Mouse (Mus musculus): ENCODE measurements around the gene Endou. TPM values are rescaled to one million over a fixed set of nuclear protein-coding genes. Genes with fewer than 3 reads are reported as not detected.
A peak's percentile ranks its signal among the peaks of the same experiment; 100 is the strongest.

Endou gene
- polyA plus RNA-seq, 1 experiment from 2014 or later, result 0.11 TPM

DNA sequence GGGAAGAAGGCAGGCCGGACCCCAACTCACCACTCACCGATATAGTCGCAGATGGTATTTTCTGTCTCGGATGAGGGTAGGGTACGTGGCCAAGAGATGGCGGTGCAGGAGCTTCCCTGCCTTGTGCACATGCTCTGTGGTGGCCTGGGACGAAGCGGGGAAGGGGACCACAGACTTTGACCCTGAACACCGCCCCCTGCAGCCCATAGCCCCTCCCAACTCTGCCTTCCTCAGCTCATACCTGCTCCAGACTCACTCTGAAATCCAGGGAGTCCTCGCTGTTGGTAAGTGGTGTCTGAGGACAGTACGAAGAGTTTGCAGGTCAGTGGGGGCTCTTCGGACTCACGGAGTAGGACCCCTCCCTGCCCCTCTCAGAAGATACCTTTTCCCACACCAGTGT, 30.3 kb upstream of the Endou start:
- no peaks in the 10 kb centered on the region for H3K36me3 ChIP-seq (ENCODE audit: control insufficient read depth, insufficient read depth, low read length)
- ATAC-seq, result no peak
- WGBS, result 32% methylated on average over 13 of the region's 13 CpGs
- no peak for DNase-seq (ENCODE audit: low spot score)
- peaks cover 8% of the 10 kb centered on the region for H3K4me1 ChIP-seq (ENCODE audit: control insufficient read depth, insufficient read depth, low read length)
- peaks cover 2% of the 10 kb centered on the region for H3K27me3 ChIP-seq (replicated peaks; ENCODE audit: control insufficient read depth, insufficient read depth, low read length)
- no peak overlapping the region for H3K27ac ChIP-seq (ENCODE audit: low read depth, low read length)
- no peak overlapping the region for H3K9ac ChIP-seq (ENCODE audit: low read length)
- no peaks in the 10 kb centered on the region for H3K9me3 ChIP-seq (replicated peaks; ENCODE audit: control insufficient read depth, low read length)
- no peak overlapping the region for H3K4me2 ChIP-seq (ENCODE audit: low read length)
- H3K4me3 ChIP-seq (ENCODE audit: low read depth, low read length), result no peak overlapping the region

DNA sequence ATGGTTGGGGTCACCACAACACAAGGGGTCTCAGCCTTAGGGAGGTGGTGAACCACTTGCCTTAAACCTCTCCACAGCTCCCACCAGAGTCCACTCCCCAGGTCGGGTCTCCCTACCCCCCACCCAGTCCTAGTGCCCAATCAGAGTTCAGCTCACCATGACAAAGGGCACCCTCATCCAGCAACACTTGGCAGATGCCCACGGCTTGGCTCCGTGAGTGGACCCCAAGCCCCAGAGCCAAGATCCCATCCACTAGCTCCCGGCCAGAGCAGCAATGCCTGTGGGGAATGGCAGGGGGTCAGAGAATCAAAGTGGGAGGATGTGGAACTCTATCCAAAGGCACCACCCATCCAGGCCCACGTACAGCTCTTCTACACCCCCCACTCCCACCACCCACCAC, 29.8 kb upstream of the Endou start:
- DNase-seq (ENCODE audit: low spot score) (no peak), ATAC-seq (no peak)
- H3K27me3 ChIP-seq (replicated peaks; ENCODE audit: control insufficient read depth, insufficient read depth, low read length), result no peaks in the 10 kb centered on the region
- H3K9me3 ChIP-seq (replicated peaks; ENCODE audit: control insufficient read depth, low read length), result no peaks in the 10 kb centered on the region
- H3K4me3 ChIP-seq (ENCODE audit: low read depth, low read length), result no peak overlapping the region
- no peak overlapping the region for H3K27ac ChIP-seq (ENCODE audit: low read depth, low read length)
- peaks cover 3% of the 10 kb centered on the region for H3K4me1 ChIP-seq (ENCODE audit: control insufficient read depth, insufficient read depth, low read length)
- H3K9ac ChIP-seq (ENCODE audit: low read length), result no peak overlapping the region
- 73% methylated on average over 5 of the region's 5 CpGs for WGBS
- H3K36me3 ChIP-seq (ENCODE audit: control insufficient read depth, insufficient read depth, low read length), result no peaks in the 10 kb centered on the region
- H3K4me2 ChIP-seq (ENCODE audit: low read length), result no peak overlapping the region

DNA sequence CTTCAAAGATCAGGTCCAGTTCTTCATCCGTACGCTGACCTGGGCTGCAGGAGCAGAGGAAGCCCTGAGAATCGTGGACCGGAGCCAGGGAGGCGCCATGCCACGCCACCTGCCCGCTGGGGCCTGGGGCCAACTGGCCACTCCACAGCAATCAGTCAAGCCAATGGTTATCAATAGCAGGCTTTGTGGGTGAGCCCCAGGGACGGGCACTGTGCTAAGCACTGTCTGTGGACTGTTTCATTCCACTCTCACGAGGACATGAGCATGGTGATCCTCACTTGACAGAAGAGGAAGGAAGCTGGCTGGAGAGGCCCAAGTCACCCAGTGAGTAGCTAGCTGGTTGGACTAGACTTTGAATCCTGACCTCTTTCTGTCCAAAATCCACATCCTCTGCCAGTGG, 28.9 kb upstream of the Endou start:
- H3K27me3 ChIP-seq (replicated peaks; ENCODE audit: control insufficient read depth, insufficient read depth, low read length), result no peaks in the 10 kb centered on the region
- WGBS, result 91% methylated on average over 9 of the region's 9 CpGs
- no peak overlapping the region for H3K4me2 ChIP-seq (ENCODE audit: low read length)
- no peak overlapping the region for H3K27ac ChIP-seq (ENCODE audit: low read depth, low read length)
- DNase-seq (ENCODE audit: low spot score), result no peak
- no peaks in the 10 kb centered on the region for H3K4me1 ChIP-seq (ENCODE audit: control insufficient read depth, insufficient read depth, low read length)
- H3K9ac ChIP-seq (ENCODE audit: low read length), result no peak overlapping the region
- no peaks in the 10 kb centered on the region for H3K9me3 ChIP-seq (replicated peaks; ENCODE audit: control insufficient read depth, low read length)
- H3K4me3 ChIP-seq (ENCODE audit: low read depth, low read length), result no peak overlapping the region
- no peak for ATAC-seq
- no peaks in the 10 kb centered on the region for H3K36me3 ChIP-seq (ENCODE audit: control insufficient read depth, insufficient read depth, low read length)

- no peak for ATAC-seq
- no peaks in the 10 kb centered on the region for H3K9me3 ChIP-seq (replicated peaks; ENCODE audit: control insufficient read depth, low read length)
- H3K4me1 ChIP-seq (ENCODE audit: control insufficient read depth, insufficient read depth, low read length), result peaks cover 5% of the 10 kb centered on the region
- no peaks in the 10 kb centered on the region for H3K27me3 ChIP-seq (replicated peaks; ENCODE audit: control insufficient read depth, insufficient read depth, low read length)
- no peak overlapping the region for H3K4me2 ChIP-seq (ENCODE audit: low read length)
- no peak overlapping the region for H3K27ac ChIP-seq (ENCODE audit: low read depth, low read length)
- H3K9ac ChIP-seq (ENCODE audit: low read length), result no peak overlapping the region
- no peak overlapping the region for H3K4me3 ChIP-seq (ENCODE audit: low read depth, low read length)
- WGBS, result 56% methylated on average over 8 of the region's 8 CpGs
- no peak for DNase-seq (ENCODE audit: low spot score)
- no peaks in the 10 kb centered on the region for H3K36me3 ChIP-seq (ENCODE audit: control insufficient read depth, insufficient read depth, low read length)
Measured at GRCm38 (mm10) chr15:97755361-97755760, 24.2 kb upstream of the Endou start.

- Histone ChIP-seq H3K4me3 (ENCODE audit: low read depth, low read length) (no peak overlapping the region), H3K4me2 (ENCODE audit: low read length) (no peak overlapping the region), H3K27me3 (replicated peaks; ENCODE audit: control insufficient read depth, insufficient read depth, low read length) (no peaks in the 10 kb centered on the region), H3K36me3 (ENCODE audit: control insufficient read depth, insufficient read depth, low read length) (no peaks in the 10 kb centered on the region), H3K4me1 (ENCODE audit: control insufficient read depth, insufficient read depth, low read length) (peaks cover 8% of the 10 kb centered on the region), H3K9me3 (replicated peaks; ENCODE audit: control insufficient read depth, low read length) (no peaks in the 10 kb centered on the region), H3K27ac (ENCODE audit: low read depth, low read length) (no peak overlapping the region), H3K9ac (ENCODE audit: low read length) (no peak overlapping the region)
- 52% methylated on average over 6 of the region's 6 CpGs for WGBS
- DNase-seq (ENCODE audit: low spot score) (no peak), ATAC-seq (no peak)
Measured at GRCm38 (mm10) chr15:97754476-97754875, 23.3 kb upstream of the Endou start.

DNA sequence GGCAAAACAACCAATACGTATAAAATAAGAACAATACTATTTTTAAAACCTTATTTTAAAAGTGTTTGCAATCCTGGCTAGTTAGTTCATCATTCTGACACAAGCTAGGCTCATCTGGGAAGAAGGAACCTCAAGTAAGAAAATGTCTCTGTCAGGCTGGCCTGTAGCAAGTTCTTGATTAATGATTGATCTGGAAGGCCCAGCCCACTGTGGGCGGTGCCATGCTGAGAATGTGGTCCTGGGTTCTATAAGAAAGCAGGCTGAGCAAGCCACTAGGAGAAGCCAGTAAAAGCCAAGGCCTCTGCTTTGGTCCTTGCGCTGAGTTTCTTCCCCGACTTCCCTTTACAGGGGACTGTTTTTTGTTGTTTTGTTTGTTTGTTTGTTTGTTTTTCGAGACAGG, 21.4 kb upstream of the Endou start:
- H3K4me3 ChIP-seq (ENCODE audit: low read depth, low read length), result no peak overlapping the region
- WGBS, result 91% methylated on average over 5 of the region's 5 CpGs
- DNase-seq (ENCODE audit: low spot score), result no peak
- no peaks in the 10 kb centered on the region for H3K27me3 ChIP-seq (replicated peaks; ENCODE audit: control insufficient read depth, insufficient read depth, low read length)
- no peaks in the 10 kb centered on the region for H3K36me3 ChIP-seq (ENCODE audit: control insufficient read depth, insufficient read depth, low read length)
- ATAC-seq, result no peak
- peaks cover 8% of the 10 kb centered on the region for H3K4me1 ChIP-seq (ENCODE audit: control insufficient read depth, insufficient read depth, low read length)
- H3K27ac ChIP-seq (ENCODE audit: low read depth, low read length), result no peak overlapping the region
- no peak overlapping the region for H3K9ac ChIP-seq (ENCODE audit: low read length)
- H3K9me3 ChIP-seq (replicated peaks; ENCODE audit: control insufficient read depth, low read length), result no peaks in the 10 kb centered on the region
- no peak overlapping the region for H3K4me2 ChIP-seq (ENCODE audit: low read length)

DNA sequence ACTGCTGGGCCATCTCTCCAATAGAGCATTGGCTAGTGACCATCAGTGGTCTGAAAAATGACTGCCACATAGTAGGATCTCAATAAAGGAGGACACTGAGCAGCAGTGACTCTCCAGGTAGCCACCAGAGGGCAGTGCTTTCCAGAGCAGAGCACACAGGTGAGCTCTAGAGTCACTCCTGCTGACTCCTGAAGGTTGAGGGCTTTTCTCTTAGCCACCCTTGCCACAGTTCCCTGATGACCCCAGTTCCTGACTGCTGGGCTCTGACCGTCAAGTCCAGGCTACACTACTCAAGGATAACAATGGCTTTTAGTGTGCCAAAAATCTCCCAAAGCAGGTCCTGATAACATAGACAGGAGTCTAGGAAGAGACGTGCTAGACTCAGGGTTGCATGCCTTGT, 20.5 kb upstream of the Endou start:
- H3K27me3 ChIP-seq (replicated peaks; ENCODE audit: control insufficient read depth, insufficient read depth, low read length), result no peaks in the 10 kb centered on the region

DNA sequence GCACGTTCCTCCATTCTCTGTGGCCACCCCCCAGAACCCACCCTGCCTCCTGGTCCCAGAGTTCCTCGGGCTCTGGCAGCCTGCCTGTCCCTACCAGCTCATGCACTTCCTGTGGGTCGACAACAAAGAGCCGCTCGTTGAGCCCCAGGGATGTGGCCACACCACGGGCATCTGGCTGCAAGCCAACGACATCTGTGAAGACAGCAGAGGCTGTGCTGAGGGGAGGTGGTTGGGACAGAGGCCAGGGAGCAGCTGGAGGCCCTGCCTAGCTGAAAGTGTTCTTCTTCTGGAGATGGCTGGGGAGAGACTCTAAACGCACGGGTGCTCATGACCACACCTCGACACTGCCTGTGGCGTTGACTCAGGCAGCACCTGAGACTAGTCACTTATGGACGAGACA, 19.6 kb upstream of the Endou start:
- Histone ChIP-seq H3K4me1 (ENCODE audit: control insufficient read depth, insufficient read depth, low read length) (peaks cover 8% of the 10 kb centered on the region), H3K27me3 (replicated peaks; ENCODE audit: control insufficient read depth, insufficient read depth, low read length) (no peaks in the 10 kb centered on the region), H3K4me2 (ENCODE audit: low read length) (no peak overlapping the region), H3K27ac (ENCODE audit: low read depth, low read length) (peak overlapping the region; percentile 58), H3K36me3 (ENCODE audit: control insufficient read depth, insufficient read depth, low read length) (no peaks in the 10 kb centered on the region), H3K4me3 (ENCODE audit: low read depth, low read length) (no peak overlapping the region), H3K9me3 (replicated peaks; ENCODE audit: control insufficient read depth, low read length) (no peaks in the 10 kb centered on the region), H3K9ac (ENCODE audit: low read length) (no peak overlapping the region)
- ATAC-seq (peak; percentile 93), DNase-seq (ENCODE audit: low spot score) (peak; percentile 89)
- 13% methylated on average over 12 of the region's 12 CpGs for WGBS

More for the DNA sequence above, 20.5 kb upstream of the Endou start:
- no peaks in the 10 kb centered on the region for H3K9me3 ChIP-seq (replicated peaks; ENCODE audit: control insufficient read depth, low read length)
- DNase-seq (ENCODE audit: low spot score) (no peak), ATAC-seq (no peak)
- WGBS, result 88% methylated on average over 2 of the region's 2 CpGs
- no peak overlapping the region for H3K9ac ChIP-seq (ENCODE audit: low read length)
- H3K4me2 ChIP-seq (ENCODE audit: low read length), result no peak overlapping the region
- no peak overlapping the region for H3K4me3 ChIP-seq (ENCODE audit: low read depth, low read length)
- H3K27ac ChIP-seq (ENCODE audit: low read depth, low read length), result no peak overlapping the region
- no peaks in the 10 kb centered on the region for H3K36me3 ChIP-seq (ENCODE audit: control insufficient read depth, insufficient read depth, low read length)
- peaks cover 8% of the 10 kb centered on the region for H3K4me1 ChIP-seq (ENCODE audit: control insufficient read depth, insufficient read depth, low read length)

DNA sequence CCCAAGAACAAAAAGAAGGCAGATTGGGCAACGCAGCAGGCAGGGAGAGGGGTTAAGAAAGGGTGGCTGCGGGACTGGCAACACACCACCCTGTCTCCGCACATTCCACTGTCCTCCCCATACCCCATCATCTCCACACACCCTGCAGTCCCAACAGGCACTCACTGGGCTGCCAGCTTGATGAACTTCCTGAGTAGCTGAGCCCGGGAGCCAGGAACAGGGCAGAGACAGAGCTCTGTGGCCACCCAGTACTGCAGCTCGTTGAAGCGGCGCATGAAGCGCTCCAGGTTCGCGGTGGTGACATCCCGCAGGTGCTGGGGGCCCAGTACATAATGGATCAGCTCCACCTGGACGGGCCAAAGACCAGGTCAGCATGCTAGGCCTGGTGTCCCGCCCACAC, 18.7 kb upstream of the Endou start:
- Histone ChIP-seq H3K27ac (ENCODE audit: low read depth, low read length) (no peak overlapping the region), H3K9ac (ENCODE audit: low read length) (no peak overlapping the region), H3K4me1 (ENCODE audit: control insufficient read depth, insufficient read depth, low read length) (peaks cover 8% of the 10 kb centered on the region), H3K36me3 (ENCODE audit: control insufficient read depth, insufficient read depth, low read length) (no peaks in the 10 kb centered on the region), H3K9me3 (replicated peaks; ENCODE audit: control insufficient read depth, low read length) (no peaks in the 10 kb centered on the region), H3K27me3 (replicated peaks; ENCODE audit: control insufficient read depth, insufficient read depth, low read length) (no peaks in the 10 kb centered on the region), H3K4me3 (ENCODE audit: low read depth, low read length) (no peak overlapping the region), H3K4me2 (ENCODE audit: low read length) (no peak overlapping the region)
- DNase-seq (ENCODE audit: low spot score) (no peak), ATAC-seq (no peak)
- 91% methylated on average over 13 of the region's 13 CpGs for WGBS
